Mouse (Mus musculus): Measurements from ENCODE around the gene Olfr220. TPM values are rescaled to one million over a fixed set of nuclear protein-coding genes. Genes with fewer than 3 reads are reported as not detected.

Gene Olfr220
- not detected in 2 replicates for polyA plus RNA-seq (2012; rRNA removed)

DNA sequence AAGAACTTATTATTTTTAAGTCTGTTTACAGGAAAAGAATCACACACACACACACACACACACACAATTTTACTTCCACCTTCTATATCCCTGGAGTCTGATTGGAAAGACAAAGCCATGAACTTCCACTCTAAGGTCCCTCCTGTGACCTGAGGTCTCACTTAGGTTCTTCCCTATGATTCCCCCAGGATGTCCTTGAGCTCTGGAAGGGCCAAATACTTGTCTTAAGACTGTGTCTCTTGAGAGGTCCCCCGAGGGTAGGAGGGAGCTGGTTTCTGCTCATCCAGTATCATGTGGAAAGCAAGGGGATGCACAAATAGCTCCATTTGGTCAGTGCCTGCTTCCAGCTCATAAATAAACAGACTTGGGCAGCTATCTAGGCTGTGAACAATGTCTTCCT, at the start of gene Olfr220:
Gene Olfr220 (plus strand): TSS at position 301 of the 400 bp plus-strand sequence.

DNA sequence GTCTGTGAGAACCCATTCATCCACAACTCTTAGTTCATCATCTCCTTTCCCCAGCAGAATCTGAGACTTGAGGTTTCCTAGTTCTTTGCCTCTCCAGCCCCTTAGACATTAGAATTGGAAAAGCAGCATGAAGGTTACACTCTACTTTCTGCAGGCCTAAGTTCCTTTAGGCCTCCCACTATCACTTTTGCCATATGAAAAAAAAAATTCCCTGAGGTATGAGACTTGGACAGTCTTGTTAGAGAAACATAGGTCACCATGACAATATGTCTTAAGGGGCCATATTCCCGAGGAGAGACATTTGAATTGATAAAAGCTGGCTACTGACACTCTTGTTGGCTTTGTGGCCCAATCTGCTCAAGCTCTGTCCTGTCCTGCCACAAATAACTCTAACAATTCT, 18.1 kb upstream of the Olfr220 start, which contains the start of gene Olfr414:
Gene Olfr414 (plus strand): TSS at position 301 of the 400 bp plus-strand sequence.

Other genes with a start within 250 kb of the Olfr220 start
- not detected in 2 replicates for gene Olfr419, start 190.0 kb upstream of the Olfr220 start, polyA plus RNA-seq (2012; rRNA removed)
- not detected in 2 replicates for gene Mptx1, start 111.6 kb upstream of the Olfr220 start, polyA plus RNA-seq (2012; rRNA removed)
- gene Olfr417, start 77.0 kb upstream of the Olfr220 start, polyA plus RNA-seq (2012; rRNA removed) = not detected in 2 replicates
- not detected in 2 replicates for gene Olfr248, start 51.0 kb upstream of the Olfr220 start, polyA plus RNA-seq (2012; rRNA removed)
- gene Olfr414, start 18.0 kb upstream of the Olfr220 start, polyA plus RNA-seq (2012; rRNA removed) = not detected in 2 replicates
- 0.08 and 0.09 TPM in 2 replicates for gene Fmn2, start 59.7 kb downstream of the Olfr220 start, polyA plus RNA-seq (2012; rRNA removed)